Comparison of ENCODE assay signal across 21 mouse cellular contexts in genomic region chr4:24920006-24920577, GRCm38 (mm10). TPM values are rescaled to one million over a fixed set of nuclear protein-coding genes. Genes with fewer than 3 reads are reported as not detected.
DNase-seq lines count a peak whose midpoint lies in the region; ATAC-seq and TF ChIP-seq lines count a peak whose summit lies in the region.
"Had no signal": no experiment of that assay in that cellular context is flagged by ENCODE, and none has a peak within 500 bp of the region (broad histone marks: within the 10 kb centered on the region; RNA-seq: fewer than 3 reads in every experiment).

No protein-coding gene starts in this region.

- H3K36me3 ChIP-seq in forebrain, embryonic 11.5 days (ENCODE audit: control insufficient read depth, insufficient read depth, low read length) = no peaks in the 10 kb centered on the region
- H3K36me3 ChIP-seq in forebrain, embryonic 12.5 days (replicated peaks) = no peaks in the 10 kb centered on the region
- H3K36me3 ChIP-seq in lung, embryonic 14.5 days (ENCODE audit: insufficient read depth) = no peaks in the 10 kb centered on the region
- H3K36me3 ChIP-seq in forebrain, postnatal 0 days (ENCODE audit: insufficient read depth) = no peaks in the 10 kb centered on the region
- no peaks in the 10 kb centered on the region for H3K36me3 ChIP-seq in intestine, embryonic 15.5 days
- H3K36me3 ChIP-seq: embryonic facial prominence, embryonic 12.5 days; G1E; heart, embryonic 12.5 days; hindbrain, embryonic 10.5 days had no signal

- DNase-seq in forebrain, embryonic 11.5 days (ENCODE audit: low spot score) = no peak
- DNase-seq in lung, embryonic 14.5 days = peak; percentile 50
- no peak for DNase-seq in lung, postnatal 25 days (ENCODE audit: low spot score)
- DNase-seq in brain, embryonic 14.5 days (ENCODE audit: low read depth) = peak; percentile 79
- DNase-seq in forebrain, postnatal 0 days = peak; percentile 44
- no peak for DNase-seq in urinary bladder, adult 2 months (ENCODE audit: low spot score)
- DNase-seq: adrenal gland, postnatal 10 days; B cell, adult 2 months; cerebellum, adult 2 months; cerebellum, postnatal 25 days; gastrocnemius, postnatal 14 days had no signal

- H3K27ac ChIP-seq in forebrain, embryonic 11.5 days (ENCODE audit: low read depth, low read length) = no peak overlapping the region
- no peak overlapping the region for H3K27ac ChIP-seq in forebrain, embryonic 12.5 days
- H3K27ac ChIP-seq in lung, embryonic 14.5 days (ENCODE audit: low read depth) = no peak overlapping the region
- no peak overlapping the region for H3K27ac ChIP-seq in forebrain, postnatal 0 days (ENCODE audit: low read depth, low read length)
- H3K27ac ChIP-seq in intestine, embryonic 15.5 days = no peak overlapping the region
- H3K27ac ChIP-seq: embryonic facial prominence, embryonic 12.5 days; hindbrain, embryonic 10.5 days; hindbrain, embryonic 14.5 days had no signal

- 71% methylated on average over 5 of the region's 5 CpGs for whole genome bisulfite sequencing in forebrain, embryonic 11.5 days
- 57% methylated on average over 5 of the region's 5 CpGs for WGBS in forebrain, embryonic 12.5 days
- WGBS in lung, embryonic 14.5 days = 40% methylated on average over 5 of the region's 5 CpGs
- 29% methylated on average over 5 of the region's 5 CpGs for WGBS in forebrain, postnatal 0 days
- WGBS in intestine, embryonic 15.5 days = 52% methylated on average over 5 of the region's 5 CpGs

- no peak overlapping the region for H3K4me2 ChIP-seq in forebrain, embryonic 11.5 days (ENCODE audit: low read depth, low read length, severe bottlenecking)
- no peak overlapping the region for H3K4me2 ChIP-seq in forebrain, embryonic 12.5 days
- no peak overlapping the region for H3K4me2 ChIP-seq in lung, embryonic 14.5 days
- H3K4me2 ChIP-seq in forebrain, postnatal 0 days (ENCODE audit: low read depth) = no peak overlapping the region
- H3K4me2 ChIP-seq in intestine, embryonic 15.5 days (replicated peaks) = no peak overlapping the region
- H3K4me2 ChIP-seq: embryonic facial prominence, embryonic 12.5 days; heart, embryonic 12.5 days; hindbrain, embryonic 14.5 days had no signal

- H3K27me3 ChIP-seq in forebrain, embryonic 11.5 days (ENCODE audit: control insufficient read depth, insufficient read depth, low read length) = no peaks in the 10 kb centered on the region
- H3K27me3 ChIP-seq in forebrain, embryonic 12.5 days = no peaks in the 10 kb centered on the region
- H3K27me3 ChIP-seq in lung, embryonic 14.5 days (ENCODE audit: insufficient read depth, low read length) = no peaks in the 10 kb centered on the region
- H3K27me3 ChIP-seq in forebrain, postnatal 0 days (ENCODE audit: insufficient read depth, low read length) = no peaks in the 10 kb centered on the region
- no peaks in the 10 kb centered on the region for H3K27me3 ChIP-seq in intestine, embryonic 15.5 days (replicated peaks)
- H3K27me3 ChIP-seq: embryonic facial prominence, embryonic 12.5 days; heart, embryonic 12.5 days had no signal

- H3K4me3 ChIP-seq in forebrain, embryonic 11.5 days (ENCODE audit: low read depth, low read length) = no peak overlapping the region
- H3K4me3 ChIP-seq in forebrain, embryonic 12.5 days (replicated peaks) = no peak overlapping the region
- no peak overlapping the region for H3K4me3 ChIP-seq in lung, embryonic 14.5 days (ENCODE audit: low read depth, low read length)
- H3K4me3 ChIP-seq in forebrain, postnatal 0 days (ENCODE audit: low read depth, low read length) = no peak overlapping the region
- no peak overlapping the region for H3K4me3 ChIP-seq in intestine, embryonic 15.5 days (replicated peaks)
- H3K4me3 ChIP-seq: embryonic facial prominence, embryonic 12.5 days; heart, embryonic 12.5 days; hindbrain, embryonic 10.5 days had no signal

- H3K9ac ChIP-seq in forebrain, embryonic 11.5 days (ENCODE audit: low read length) = no peak overlapping the region
- no peak overlapping the region for H3K9ac ChIP-seq in forebrain, embryonic 12.5 days
- no peak overlapping the region for H3K9ac ChIP-seq in lung, embryonic 14.5 days
- no peak overlapping the region for H3K9ac ChIP-seq in forebrain, postnatal 0 days
- no peak overlapping the region for H3K9ac ChIP-seq in intestine, embryonic 15.5 days
- H3K9ac ChIP-seq: embryonic facial prominence, embryonic 12.5 days; heart, embryonic 12.5 days; hindbrain, embryonic 14.5 days had no signal

- ATAC-seq in forebrain, embryonic 11.5 days (replicated peaks; ENCODE audit: low FRiP score) = peak; percentile 44; the same call in 1 of the 2 replicates
- no peak for ATAC-seq in forebrain, embryonic 12.5 days (ENCODE audit: low FRiP score)
- no peak for ATAC-seq in lung, embryonic 14.5 days (ENCODE audit: insufficient read depth)
- ATAC-seq in forebrain, postnatal 0 days = peak; percentile 45
- ATAC-seq in intestine, embryonic 15.5 days = no peak
- ATAC-seq: CD4-positive, CD25-positive, alpha-beta regulatory T cell, adult 4 months; intestine, embryonic 16.5 days had no signal

- no peaks in the 10 kb centered on the region for H3K9me3 ChIP-seq in forebrain, embryonic 11.5 days (ENCODE audit: control insufficient read depth, low read length)
- H3K9me3 ChIP-seq in forebrain, embryonic 12.5 days = no peaks in the 10 kb centered on the region
- no peaks in the 10 kb centered on the region for H3K9me3 ChIP-seq in lung, embryonic 14.5 days (ENCODE audit: low read depth, low read length)
- no peaks in the 10 kb centered on the region for H3K9me3 ChIP-seq in forebrain, postnatal 0 days (ENCODE audit: low read length)
- no peaks in the 10 kb centered on the region for H3K9me3 ChIP-seq in intestine, embryonic 15.5 days
- H3K9me3 ChIP-seq: embryonic facial prominence, embryonic 12.5 days; G1E; heart, embryonic 12.5 days; hindbrain, embryonic 10.5 days had no signal

- TF ChIP-seq CTCF in lung, embryonic 14.5 days (IDR thresholded peaks at IDR 0.05; ENCODE audit: low read depth) = no peak
- TF ChIP-seq CTCF in brain, embryonic 14.5 days (IDR thresholded peaks at IDR 0.05; ENCODE audit: borderline replicate concordance, extremely low read depth, insufficient read depth, insufficient read length) = no peak
- TF ChIP-seq CTCF in forebrain, postnatal 0 days (IDR thresholded peaks at IDR 0.05; ENCODE audit: low read depth) = no peak

- no peaks in the 10 kb centered on the region; the same call in 1 of the 2 replicates for H3K4me1 ChIP-seq in forebrain, embryonic 11.5 days (replicated peaks; ENCODE audit: control insufficient read depth, insufficient read depth, low read length)
- H3K4me1 ChIP-seq in forebrain, embryonic 12.5 days = no peaks in the 10 kb centered on the region
- H3K4me1 ChIP-seq in lung, embryonic 14.5 days (ENCODE audit: insufficient read depth) = no peaks in the 10 kb centered on the region
- 0 out of 2 replicates have a peak, but pooled peaks cover 5% of the 10 kb centered on the region for H3K4me1 ChIP-seq in forebrain, postnatal 0 days (ENCODE audit: insufficient read depth)
- no peaks in the 10 kb centered on the region for H3K4me1 ChIP-seq in intestine, embryonic 15.5 days (replicated peaks)
- H3K4me1 ChIP-seq: embryonic facial prominence, embryonic 12.5 days; heart, embryonic 12.5 days; hindbrain, embryonic 10.5 days had no signal

- no peak for TF ChIP-seq POLR2A in brain, embryonic 14.5 days (IDR thresholded peaks at IDR 0.05; ENCODE audit: borderline replicate concordance, extremely low read depth, insufficient read depth, insufficient read length, poor library complexity, severe bottlenecking)

RNA-seq across cellular contexts. Expression of gene Ndufaf4, which starts 22.2 kb away (rescaled TPM):
- polyA plus RNA-seq in forebrain, embryonic 11.5 days (2014; fragmentation: Nextera tagmentation; extraction: Ambion mirVana) = 66.5 and 67.8 TPM in 2 replicates
- polyA plus RNA-seq in forebrain, embryonic 12.5 days (2016; fragmentation: Nextera tagmentation; extraction: Ambion mirVana) = 59.8 and 65.6 TPM in 2 replicates
- polyA plus RNA-seq in lung, embryonic 14.5 days (2014; fragmentation: Nextera tagmentation; extraction: Ambion mirVana) = 51.7 and 54.0 TPM in 2 replicates
- 11.9 and 15.2 TPM in 2 replicates for polyA plus RNA-seq in brain, embryonic 14.5 days (2012; rRNA removed)
- total RNA-seq in forebrain, postnatal 0 days (2014; rRNA removed) = 27.5 and 29.3 TPM in 2 replicates
- polyA plus RNA-seq in forebrain, postnatal 0 days (2015; fragmentation: Nextera tagmentation; extraction: Ambion mirVana) = 71.1 and 76.2 TPM in 2 replicates
- polyA plus RNA-seq in urinary bladder, adult 2 months (2012; rRNA removed) = 12.9 and 14.3 TPM in 2 replicates
- polyA plus RNA-seq in intestine, embryonic 15.5 days (2015; fragmentation: Nextera tagmentation; extraction: Ambion mirVana) = 59.7 and 68.0 TPM in 2 replicates

RNA-seq across cellular contexts. Expression of gene Gpr63, which starts 46.1 kb away (rescaled TPM):
- 4.0 and 4.3 TPM in 2 replicates for polyA plus RNA-seq in forebrain, embryonic 11.5 days (2014; fragmentation: Nextera tagmentation; extraction: Ambion mirVana)
- 2.3 and 2.6 TPM in 2 replicates for polyA plus RNA-seq in forebrain, embryonic 12.5 days (2016; fragmentation: Nextera tagmentation; extraction: Ambion mirVana)
- polyA plus RNA-seq in lung, embryonic 14.5 days (2014; fragmentation: Nextera tagmentation; extraction: Ambion mirVana) = 1.2 and 2.4 TPM in 2 replicates
- 7.3 and 7.5 TPM in 2 replicates for polyA plus RNA-seq in brain, embryonic 14.5 days (2012; rRNA removed)
- 3.0 and 13.7 TPM in 2 replicates for total RNA-seq in forebrain, postnatal 0 days (2014; rRNA removed)
- 2.4 and 2.7 TPM in 2 replicates for polyA plus RNA-seq in forebrain, postnatal 0 days (2015; fragmentation: Nextera tagmentation; extraction: Ambion mirVana)
- 4.1 and 5.1 TPM in 2 replicates for polyA plus RNA-seq in urinary bladder, adult 2 months (2012; rRNA removed)
- polyA plus RNA-seq in intestine, embryonic 15.5 days (2015; fragmentation: Nextera tagmentation; extraction: Ambion mirVana) = 0.73 and 0.97 TPM in 2 replicates
- total RNA-seq: granulocyte monocyte progenitor cell, adult 5-6 weeks had no signal
- polyA plus RNA-seq: CD4-positive, CD25-positive, alpha-beta regulatory T cell, adult 4 months; G1E had no signal

Comparison
In these comparisons a context has a peak if more than half of its experiments do, and no peak if none do; other contexts are left out.
1. ATAC-seq: peak in forebrain, embryonic 11.5 days (single experiment) and forebrain, postnatal 0 days (single experiment); none in forebrain, embryonic 12.5 days (single experiment), lung, embryonic 14.5 days (single experiment) and intestine, embryonic 15.5 days (single experiment).
2. DNase-seq: peak in lung, embryonic 14.5 days (single experiment), brain, embryonic 14.5 days (single experiment) and forebrain, postnatal 0 days (single experiment); none in forebrain, embryonic 11.5 days (single experiment), lung, postnatal 25 days (single experiment) and urinary bladder, adult 2 months (single experiment).